Mouse (Mus musculus) bone marrow macrophage, adult 2 months (primary cell): Measurements from ENCODE around the gene Dus1l. TPM values are rescaled to one million over a fixed set of nuclear protein-coding genes. Genes with fewer than 3 reads are reported as not detected.

Source experiments
- H3K27ac ChIP-seq: 2 replicates; pipeline ENCODE4 v1.5.1; 2012; ENCODE audit warnings: low read depth, low read length; ENCODE audit not compliant: insufficient read depth
- H3K4me1 ChIP-seq: 2 replicates; pipeline ENCODE4 v1.6.1; 2012; ENCODE audit warnings: low read length; ENCODE audit not compliant: control insufficient read depth, insufficient read depth
- H3K4me3 ChIP-seq: 2 replicates; pipeline ENCODE4 v1.5.1; 2012; ENCODE audit warnings: mild to moderate bottlenecking, low read length, moderate library complexity; ENCODE audit not compliant: insufficient read depth
- CTCF ChIP-seq: IDR thresholded peaks from 2 replicates; pipeline ENCODE4 v1.5.1; 2012; ENCODE audit warnings: low read depth, mild to moderate bottlenecking, low read length, moderate library complexity
- POLR2A ChIP-seq: IDR thresholded peaks from 2 replicates; pipeline ENCODE4 v1.6.1; 2012; ENCODE audit warnings: mild to moderate bottlenecking, low read depth, low read length, borderline replicate concordance
- polyA plus RNA-seq: library from polyadenylated mRNA; stranded (reverse); fragments of >200 nt; gene quantifications from 2 replicates; pipeline ENCODE4 v1.2.4, GENCODE M21; 2012; ENCODE audit not compliant: missing spikeins, insufficient read depth, insufficient read length

Dus1l gene
- polyA plus RNA-seq, 1 experiment: 22.7 TPM

DNA sequence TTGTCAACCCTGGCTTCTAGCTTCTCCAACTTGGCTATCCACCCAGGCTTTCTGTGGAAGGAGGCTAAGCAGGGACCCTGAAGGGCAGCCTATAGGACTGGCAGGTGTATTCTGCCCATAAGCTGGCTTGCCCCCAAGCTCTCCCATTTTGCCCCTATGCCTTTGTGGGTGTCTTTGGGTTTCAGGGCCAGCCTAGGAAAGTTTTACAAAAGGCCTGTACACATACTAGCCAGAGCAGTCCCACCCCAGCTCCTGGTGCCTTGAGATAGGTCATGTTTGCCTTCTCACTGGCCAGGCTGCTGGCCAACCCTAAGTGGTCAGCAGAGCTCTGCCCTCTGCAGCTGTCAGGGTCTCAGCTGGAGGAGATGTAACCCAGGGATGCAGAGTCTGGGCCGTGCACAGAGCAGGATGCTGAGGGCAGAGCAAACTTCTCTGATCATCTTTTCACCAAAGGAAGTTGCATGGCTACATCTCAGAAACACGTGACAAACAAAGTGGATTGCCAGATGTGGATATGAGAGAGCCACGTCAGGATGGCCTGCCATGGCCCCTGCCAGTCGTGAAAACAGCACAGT lies 29.2 kb upstream of the Dus1l start:
- H3K27ac ChIP-seq: no peak overlapping the region
- no peak for TF ChIP-seq POLR2A
- no peak for TF ChIP-seq CTCF
- H3K4me3 ChIP-seq: peak overlapping the region; percentile 80; the same call in 1 of the 2 replicates
- H3K4me1 ChIP-seq: peaks cover 18% of the 10 kb centered on the region

DNA sequence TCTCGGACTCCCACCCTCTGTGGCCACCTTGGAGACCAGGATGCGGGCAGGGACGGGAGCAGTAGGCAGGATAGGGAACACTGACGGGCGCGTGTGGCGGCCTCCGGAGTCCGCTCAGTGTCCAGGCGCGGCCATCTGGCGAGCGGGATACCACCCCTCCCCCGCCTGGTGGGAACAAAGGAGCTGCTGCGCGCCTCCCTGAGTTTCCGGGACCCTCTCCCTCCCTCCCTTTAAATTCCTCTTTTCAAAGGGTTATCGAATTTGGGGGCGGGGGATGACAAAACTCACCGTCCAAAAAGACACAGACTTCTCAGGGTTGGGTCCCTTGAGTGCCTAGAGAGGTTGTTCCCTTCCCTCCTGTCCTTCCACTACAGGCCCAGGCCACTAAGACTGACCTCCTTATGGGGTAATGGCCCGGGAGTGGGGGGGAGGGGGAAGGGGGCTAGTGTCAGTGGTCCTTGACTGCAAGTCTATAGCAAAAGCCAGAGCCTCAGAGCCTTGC lies 28.6 kb upstream of the Dus1l start:
- Histone ChIP-seq H3K4me3 (peak overlapping the region; percentile 80), H3K4me1 (peaks cover 18% of the 10 kb centered on the region), H3K27ac (peak overlapping the region; percentile 75)
- TF ChIP-seq CTCF (no peak), POLR2A (no peak)

DNA sequence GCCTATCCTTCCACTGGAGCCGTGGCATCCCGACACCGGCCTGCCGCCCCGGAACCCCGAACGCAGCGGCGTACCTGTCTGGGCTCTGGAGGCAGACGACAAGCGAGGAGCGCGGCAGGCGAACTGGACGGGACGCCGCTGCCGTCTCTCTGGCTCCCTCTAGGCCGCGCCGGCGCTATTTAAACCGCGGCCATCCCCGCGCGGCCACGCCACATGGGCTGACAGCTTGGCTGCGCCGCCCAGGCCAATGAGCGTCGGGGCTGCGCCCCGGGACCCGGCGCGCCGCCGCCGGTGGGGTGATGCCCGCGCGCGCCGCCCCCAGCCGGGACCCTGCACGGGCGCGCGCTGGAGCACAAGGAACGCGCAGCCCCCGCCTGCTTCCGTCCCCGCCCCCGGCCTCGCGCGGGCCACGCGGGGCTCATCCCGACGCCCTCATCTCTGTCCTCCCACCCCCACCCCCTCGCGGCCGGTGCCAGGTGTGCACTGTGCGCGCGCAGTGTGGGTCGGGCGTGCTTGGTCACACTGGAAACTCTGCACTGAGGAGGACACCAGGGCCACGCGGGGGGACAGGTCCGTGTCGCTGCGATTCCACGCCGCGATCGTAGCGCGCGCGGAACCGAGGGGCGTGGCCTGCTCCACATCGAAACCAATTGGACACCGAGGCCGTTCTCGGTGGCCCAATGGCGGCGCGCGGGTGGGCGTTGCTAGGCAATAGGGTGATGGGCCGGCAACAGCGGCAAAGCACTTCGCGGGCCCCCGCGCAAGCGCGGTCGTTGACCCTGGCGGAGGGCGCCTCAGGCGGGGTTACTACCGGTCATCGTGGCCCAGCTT lies 28.0 kb upstream of the Dus1l start, which contains the start of gene Fasn:
Fasn (minus strand) TSS at position 592 of the 831 bp plus-strand sequence.
- TF ChIP-seq POLR2A (peak; percentile 94; the same call in 1 of the 2 replicates), CTCF (no peak)
- Histone ChIP-seq H3K4me3 (peak within 1 kb of the TSS; percentile 80), H3K4me1 (peaks cover 18% of the 10 kb centered on the region), H3K27ac (peak within 1 kb of the TSS; percentile 83)

DNA sequence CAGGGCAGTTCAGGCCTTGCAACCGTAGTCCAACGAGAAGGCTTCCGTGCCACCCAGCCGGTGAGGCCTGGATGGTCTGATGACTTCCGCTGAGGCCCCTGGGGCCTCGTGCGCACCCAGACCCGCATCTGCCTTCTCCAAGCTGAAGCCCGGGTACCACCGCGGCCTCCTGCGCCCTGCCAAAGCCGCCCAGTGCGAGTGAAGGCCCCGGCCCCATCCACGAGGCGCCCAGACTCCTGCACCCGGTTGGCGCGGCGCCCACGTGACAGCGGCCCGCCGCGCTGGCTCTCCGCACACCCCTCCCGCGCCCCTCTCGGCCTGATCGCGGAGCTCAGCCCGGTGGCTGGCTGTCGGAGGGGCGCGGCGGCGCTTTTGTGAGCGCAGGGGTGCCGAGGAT lies 27.3 kb upstream of the Dus1l start:
- Histone ChIP-seq H3K4me3 (peak overlapping the region; percentile 80), H3K27ac (peak overlapping the region; percentile 83), H3K4me1 (peaks cover 18% of the 10 kb centered on the region)
- TF ChIP-seq POLR2A: no peak
- no peak for TF ChIP-seq CTCF

DNA sequence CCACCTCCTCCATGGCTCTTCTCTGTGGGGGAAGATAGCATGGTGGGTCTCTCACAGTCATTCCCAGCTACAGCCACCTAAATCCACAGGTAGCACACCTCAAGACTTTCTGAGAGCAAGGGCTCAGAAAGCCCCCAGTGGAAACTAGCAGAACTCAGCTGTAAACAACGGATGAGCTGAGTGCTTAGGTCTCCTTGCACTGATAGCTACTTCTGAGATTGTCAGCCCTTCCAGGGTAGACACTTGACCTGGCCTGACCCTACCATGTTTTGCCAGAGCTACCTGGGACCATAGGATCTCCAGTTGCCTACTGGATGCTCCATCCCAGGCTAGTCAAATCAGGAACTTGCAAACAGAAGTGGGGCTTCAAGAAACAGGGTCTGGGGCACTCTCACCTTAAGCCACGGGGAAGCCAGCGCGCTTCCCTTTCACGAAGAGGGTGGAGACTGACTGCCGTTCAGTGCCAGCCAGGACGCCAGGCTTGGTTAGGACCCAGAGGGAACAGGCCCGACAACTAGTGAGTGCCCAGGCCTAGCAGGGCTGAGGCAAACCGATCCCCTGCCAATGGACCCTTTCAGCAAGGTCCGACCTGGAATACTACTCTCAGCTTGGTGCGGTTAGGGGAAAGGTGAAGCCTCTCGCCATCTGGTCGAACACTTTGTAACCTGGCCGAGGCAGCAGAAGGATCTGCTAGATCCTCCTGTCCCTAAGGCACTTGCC lies 26.8 kb upstream of the Dus1l start:
- TF ChIP-seq CTCF (0 out of 2 replicates have a peak, but pooled peaks have one; percentile 17), POLR2A (no peak)
- Histone ChIP-seq H3K27ac (peak overlapping the region; percentile 83), H3K4me1 (peaks cover 18% of the 10 kb centered on the region)

DNA sequence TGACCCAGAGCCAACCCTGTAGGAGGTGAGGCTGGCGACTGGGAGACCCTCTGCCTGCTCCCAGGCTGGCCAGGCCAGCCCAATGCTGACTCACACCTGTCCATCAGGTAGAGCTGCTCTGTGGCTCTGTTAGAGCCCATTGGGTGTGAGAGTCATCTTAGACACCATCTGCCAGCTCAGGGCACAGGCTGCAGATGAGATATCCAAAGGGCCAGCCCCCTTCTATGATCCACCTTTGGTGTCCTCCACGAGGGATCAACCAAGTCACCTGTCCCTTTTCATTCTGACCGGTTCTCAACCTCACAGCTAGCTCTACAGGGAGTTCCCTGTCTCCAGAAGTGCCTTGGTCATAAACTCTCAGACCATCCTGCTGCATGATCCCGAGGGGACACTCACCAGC lies 26.1 kb upstream of the Dus1l start:
- no peak overlapping the region for H3K27ac ChIP-seq
- peaks cover 18% of the 10 kb centered on the region for H3K4me1 ChIP-seq
- H3K4me3 ChIP-seq: peak overlapping the region; percentile 80
- no peak for TF ChIP-seq CTCF
- TF ChIP-seq POLR2A: no peak

More for the DNA sequence above, 26.8 kb upstream of the Dus1l start:
- peak overlapping the region; percentile 80 for H3K4me3 ChIP-seq

DNA sequence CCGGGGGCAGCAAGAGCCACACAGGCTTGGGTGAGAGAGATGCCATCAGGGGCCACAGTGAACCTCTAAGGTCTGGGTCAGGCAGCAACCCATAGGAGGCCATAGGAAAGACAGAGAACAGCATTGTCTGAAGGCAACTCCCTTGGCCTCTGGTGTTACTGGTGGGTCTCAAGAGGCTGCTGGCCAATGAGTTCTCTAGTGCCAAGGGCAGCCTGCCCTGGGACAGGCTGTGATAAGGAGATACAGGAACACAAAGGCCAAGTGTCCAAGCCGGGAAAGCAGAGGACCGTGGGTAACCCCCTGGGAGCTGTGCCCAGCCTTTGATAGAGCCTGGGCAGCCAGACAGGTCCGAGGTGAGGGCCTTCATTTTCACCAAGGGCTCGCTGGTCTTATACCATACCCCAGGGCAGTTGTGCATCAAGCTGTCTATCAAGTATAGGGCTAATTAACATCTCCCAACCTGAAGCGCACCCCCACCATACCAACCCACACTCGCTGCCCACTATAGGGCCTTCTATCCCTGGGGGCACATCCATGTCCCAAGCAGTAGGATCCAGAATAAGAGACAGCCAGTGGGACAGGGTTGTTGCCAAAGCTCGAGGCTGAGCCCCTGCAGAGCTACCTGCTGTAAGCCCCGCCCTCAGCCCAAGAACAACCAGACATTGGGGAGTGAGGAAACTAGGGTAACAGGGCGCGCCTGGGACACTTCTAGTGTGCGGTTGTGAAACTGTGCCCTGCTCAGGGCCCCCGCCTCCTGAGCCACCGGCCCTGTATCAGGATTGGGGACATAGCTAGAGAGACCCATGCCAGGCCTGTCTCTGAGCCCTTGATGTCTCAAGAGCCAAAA lies 25.1 kb upstream of the Dus1l start:
- peaks cover 18% of the 10 kb centered on the region for H3K4me1 ChIP-seq
- peak overlapping the region; percentile 80; the same call in 1 of the 2 replicates for H3K4me3 ChIP-seq
- TF ChIP-seq CTCF: no peak
- no peak for TF ChIP-seq POLR2A
- H3K27ac ChIP-seq: no peak overlapping the region

DNA sequence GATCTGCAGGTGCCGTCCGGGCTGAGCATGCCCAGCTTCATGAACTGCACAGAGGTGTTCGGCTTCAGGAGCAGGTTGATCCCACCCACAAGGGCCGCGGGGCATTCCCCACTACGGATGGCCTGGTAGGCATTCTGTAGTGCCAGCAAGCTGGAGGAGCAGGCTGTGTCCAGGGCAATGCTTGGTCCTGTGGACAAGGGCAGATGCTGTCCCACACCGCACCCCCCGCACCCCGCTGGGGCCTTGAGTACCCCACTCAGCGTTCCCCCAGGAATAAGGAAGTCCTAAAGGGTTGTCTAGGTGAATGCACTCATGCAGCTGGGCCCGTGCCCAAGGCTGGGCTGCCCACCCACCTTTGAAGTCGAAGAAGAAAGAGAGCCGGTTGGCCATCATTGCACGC lies 24.3 kb upstream of the Dus1l start:
- Histone ChIP-seq H3K4me3 (no peak overlapping the region), H3K27ac (no peak overlapping the region), H3K4me1 (peaks cover 11% of the 10 kb centered on the region)
- TF ChIP-seq POLR2A: no peak

DNA sequence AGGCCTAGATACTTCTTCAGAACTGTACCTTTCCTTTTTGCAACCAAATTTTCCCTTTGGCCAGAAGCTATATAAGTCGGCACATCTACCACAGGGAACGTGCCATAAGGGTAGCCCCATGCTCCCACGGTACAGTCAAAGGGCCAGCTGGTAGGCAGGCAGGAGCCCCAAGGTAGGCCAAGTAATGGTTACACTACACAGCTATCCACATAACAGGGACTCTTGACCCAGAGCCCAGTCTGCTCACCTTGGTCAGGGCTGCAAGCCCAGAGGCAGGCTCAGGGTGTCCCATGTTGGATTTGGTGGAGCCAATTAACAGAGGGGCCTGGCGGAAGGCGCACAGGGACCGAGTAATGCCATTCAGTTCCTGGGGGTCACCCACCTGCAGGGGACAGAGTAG lies 23.4 kb upstream of the Dus1l start:
- Histone ChIP-seq H3K4me1 (peaks cover 6% of the 10 kb centered on the region; the same call in 1 of the 2 replicates), H3K27ac (no peak overlapping the region), H3K4me3 (no peak overlapping the region)
- TF ChIP-seq CTCF: no peak
- TF ChIP-seq POLR2A: no peak
